Mouse (Mus musculus): Measurements from ENCODE around the gene Sec11a.

Sec11a gene

DNA sequence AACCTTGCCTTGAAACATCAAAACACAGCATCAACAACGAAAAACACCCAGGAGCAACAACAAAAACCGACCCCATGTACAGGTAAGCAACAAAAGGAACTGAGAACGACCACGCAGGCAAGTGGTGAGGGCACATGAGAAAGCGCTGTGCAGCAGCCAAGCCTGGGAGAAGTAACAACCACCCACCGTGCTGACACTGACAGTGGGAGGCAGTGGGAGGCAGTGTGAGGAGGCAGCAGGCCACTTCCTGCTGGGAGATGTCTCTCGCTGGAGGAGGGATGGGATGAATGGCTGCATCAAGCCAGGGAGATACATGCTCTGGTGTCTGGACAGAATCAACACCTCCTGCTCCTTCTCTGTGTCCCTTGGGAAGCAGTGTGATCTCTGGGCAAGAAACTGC lies 50.4 kb downstream of the Sec11a start:
- DNase-seq (ENCODE audit: low read depth), result no peak

DNA sequence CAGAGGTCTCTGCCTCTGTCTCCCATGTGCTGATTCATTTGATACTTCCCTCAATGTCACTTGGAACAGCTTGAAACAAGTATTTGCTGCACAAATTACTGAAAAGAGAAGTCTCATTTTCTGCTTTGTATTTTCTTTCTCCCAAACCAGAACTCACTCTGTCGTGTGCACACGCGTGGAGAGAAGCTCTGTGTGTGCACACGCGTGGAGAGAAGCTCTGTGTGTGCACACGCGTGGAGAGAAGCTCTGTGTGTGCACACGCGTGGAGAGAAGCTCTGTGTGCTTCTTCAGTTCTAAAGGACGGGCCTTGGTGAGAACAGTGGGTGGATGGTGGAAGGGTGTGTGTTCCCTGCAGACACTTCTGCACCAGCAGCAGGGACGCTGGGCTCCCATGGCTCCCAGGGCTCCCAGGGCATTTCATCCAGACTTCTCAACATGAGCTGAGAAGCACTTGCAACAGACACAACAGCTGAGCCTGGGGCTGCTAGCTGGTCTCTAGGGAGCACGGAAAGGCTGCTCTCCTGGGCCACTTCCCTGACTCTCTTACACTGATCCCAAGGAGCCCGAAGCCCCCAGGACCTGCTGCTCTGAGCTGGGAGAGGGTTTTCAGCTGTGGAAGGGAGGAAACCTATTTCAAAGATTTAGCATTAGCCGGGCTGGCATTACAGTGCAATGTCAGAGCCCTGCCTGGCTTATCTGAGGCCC lies 52.6 kb downstream of the Sec11a start:
- DNase-seq (ENCODE audit: low read depth), result no peak

DNA sequence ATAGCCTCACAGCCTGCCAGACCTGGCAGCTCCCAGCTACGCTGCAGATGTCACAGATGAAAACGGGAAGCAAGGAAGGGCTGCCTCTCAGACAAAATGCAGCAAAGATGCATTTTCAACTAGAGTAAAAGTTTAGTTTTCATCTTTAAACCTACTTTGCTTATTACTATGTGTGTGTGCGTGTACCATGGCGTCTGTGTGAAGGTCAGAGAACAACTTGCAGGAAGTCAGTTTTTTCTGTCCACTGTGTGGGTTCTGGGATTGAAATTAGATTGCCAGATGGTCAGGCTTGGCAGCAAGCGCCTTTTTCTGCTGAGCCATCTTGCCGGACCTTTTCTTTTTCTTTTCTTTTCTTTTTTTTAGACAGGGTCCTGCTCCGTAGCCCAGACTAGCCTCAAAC lies 53.4 kb downstream of the Sec11a start:
- DNase-seq (ENCODE audit: low read depth), result no peak

DNA sequence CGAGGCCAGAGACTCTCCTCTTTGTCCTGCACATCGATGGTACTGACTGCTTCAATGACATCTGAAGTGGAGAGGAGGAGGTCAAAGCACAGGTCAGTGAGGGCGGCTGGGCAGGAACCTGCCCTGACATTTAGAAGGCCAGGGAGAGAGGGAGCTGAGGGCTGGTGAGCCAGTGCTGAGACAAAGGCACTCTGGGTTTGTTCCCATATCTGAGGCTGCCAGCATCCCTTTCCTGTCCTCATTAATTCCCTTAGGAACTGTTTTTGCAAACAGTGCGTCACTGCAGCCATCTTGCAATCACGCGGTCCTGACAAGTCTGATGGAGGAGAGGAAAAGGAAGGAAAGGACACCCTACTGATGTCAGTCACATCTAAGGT lies 53.8 kb downstream of the Sec11a start:
- DNase-seq (ENCODE audit: low read depth), result no peak

DNA sequence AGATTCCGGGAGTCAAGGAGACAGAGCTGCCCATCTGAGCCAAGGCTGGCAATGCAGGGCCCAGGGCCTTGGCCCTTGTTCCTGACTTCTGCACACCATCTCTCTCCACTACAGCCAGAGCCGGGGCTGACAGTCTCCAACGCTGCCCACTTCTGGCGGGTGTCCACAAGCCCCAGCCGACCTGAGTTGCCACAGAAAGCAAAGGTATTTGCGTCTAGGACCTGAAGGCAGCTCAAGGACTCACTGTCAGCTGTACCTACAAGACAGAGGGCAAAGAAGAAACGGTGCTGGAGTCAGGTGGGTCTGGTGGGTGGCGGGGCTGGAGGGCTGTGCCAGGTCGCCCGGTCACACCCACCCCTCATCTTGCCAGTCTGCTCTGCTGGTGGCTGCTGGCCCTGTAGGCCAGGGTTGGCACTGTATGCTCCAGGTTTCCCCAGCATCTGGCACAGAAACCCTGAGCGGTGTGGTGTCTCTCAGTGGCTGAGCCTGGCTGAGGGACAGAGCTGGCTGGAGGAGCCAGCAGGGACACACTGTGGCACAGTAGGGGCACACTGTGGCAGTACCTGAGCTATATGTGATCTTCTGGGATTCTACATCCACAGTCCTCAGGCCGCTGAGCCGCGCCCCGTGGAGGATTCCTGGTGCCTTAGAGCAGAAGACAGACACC lies 54.4 kb downstream of the Sec11a start:
- DNase-seq (ENCODE audit: low read depth), result no peak

DNA sequence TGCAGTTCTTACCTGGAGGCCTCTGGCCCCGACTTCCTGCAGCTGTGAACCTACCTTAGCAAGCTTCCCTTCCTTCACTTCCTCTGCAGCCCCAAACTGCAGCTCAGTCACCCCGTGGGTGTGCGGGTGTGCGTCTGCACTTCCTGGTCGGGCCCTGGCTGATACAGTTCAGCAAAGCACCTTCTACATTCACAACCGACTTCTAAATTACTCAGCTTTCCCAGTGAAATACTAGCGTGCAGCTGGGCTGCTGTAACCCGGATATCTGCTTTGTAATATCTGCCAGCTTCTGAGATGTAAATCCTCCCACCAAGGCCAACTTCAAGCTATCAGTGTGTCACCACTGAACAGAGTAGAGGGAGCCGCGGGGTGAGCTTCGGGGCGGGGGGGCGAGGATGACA lies 57.7 kb downstream of the Sec11a start:
- no peak for DNase-seq (ENCODE audit: low read depth)

DNA sequence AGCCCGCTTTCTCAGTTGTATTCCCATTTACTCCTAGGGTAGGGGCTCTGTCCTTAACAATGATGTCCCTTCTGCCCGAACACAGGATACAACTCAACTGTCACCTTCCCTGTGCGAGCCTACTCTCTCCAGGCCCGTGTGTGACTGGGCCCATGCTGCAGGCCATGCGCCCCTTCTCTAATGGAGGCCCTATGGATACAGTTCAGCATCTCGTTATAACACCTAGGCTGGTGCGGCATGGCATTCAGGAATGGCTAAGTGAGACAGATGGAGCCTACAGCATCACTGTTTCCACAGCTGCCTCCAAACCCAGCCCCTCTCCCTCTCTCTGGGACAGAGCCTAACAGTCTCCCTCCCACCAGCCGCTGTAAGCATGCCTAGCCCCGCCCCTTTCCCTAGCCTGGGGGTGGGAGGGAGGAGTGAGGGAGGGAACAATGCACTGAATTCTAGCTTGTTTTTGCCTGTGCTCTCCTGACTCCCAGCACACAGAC lies 58.5 kb downstream of the Sec11a start:
- no peak for DNase-seq (ENCODE audit: low read depth)

DNA sequence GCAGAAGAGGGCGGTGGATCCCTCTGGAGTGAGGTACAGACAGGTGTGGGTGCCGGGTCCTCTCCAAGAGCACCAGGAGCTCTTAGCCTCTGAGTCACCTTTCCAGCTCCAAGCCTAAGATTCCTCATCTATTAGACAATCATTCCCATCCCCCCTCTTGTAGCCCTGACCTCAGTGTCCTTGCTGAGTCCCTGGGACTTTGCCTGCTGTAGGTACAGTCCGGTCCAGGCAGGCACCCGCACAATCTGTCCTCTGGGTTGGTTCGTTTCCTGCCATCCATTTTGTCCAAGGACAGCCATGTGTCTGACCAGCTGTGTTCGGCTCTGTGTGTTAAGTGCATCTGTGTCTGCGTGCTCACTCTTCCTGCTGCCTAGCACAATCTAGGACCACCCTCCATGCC lies 59.0 kb downstream of the Sec11a start:
- DNase-seq (ENCODE audit: low read depth), result no peak

DNA sequence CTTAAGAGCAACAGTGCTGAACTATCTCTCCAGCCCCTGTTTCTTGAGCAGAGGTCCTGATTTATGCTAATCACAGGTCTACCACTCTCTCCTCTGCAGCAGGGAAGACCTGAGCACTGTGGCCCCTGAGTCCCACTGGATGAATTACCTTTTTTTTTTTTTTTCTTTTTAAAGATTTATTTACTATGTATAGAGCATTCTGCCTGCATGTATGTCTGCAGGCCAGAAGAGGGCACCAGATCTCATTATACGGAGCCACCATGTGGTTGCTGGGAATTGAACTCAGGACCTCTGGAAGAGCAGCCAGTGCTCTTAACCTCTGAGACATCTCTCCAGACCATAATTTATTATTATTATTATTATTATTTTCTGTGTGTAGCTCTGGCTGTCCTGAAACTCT lies 61.9 kb downstream of the Sec11a start:
- DNase-seq (ENCODE audit: low read depth), result no peak

DNA sequence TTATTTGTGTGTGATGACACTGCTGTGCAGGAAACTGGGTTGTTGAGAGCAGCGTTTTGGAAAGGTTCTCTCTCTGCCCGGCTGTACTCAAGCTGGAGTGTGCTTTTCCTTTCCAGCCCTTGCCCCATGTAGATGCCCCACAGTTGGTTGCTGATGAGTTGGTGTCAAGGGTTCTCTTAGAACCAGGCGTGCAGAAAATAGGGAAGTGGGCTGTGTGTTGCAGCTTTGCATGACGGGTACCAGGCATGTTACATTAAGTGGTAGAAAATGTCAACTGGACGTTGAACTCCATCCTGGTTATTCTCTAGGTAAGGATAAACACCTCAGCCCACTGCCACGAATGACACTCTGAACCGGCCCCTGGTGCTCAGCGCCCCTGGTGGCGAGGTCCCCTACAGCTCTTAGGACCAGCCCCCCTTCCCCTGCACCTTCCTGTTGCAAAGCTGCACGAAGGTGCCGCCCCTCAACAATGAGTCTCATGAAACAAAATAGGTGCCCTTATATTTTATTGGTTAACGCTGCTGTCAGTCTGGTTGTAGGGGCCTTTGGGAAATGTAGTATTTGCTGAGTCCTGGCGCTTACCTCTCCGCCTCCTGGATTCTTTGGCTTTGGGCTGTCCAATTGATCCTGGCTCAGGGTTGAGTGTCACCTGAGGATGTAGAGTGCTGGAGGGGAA lies 64.6 kb downstream of the Sec11a start:
- peak; percentile 73 for DNase-seq (ENCODE audit: low read depth)

DNA sequence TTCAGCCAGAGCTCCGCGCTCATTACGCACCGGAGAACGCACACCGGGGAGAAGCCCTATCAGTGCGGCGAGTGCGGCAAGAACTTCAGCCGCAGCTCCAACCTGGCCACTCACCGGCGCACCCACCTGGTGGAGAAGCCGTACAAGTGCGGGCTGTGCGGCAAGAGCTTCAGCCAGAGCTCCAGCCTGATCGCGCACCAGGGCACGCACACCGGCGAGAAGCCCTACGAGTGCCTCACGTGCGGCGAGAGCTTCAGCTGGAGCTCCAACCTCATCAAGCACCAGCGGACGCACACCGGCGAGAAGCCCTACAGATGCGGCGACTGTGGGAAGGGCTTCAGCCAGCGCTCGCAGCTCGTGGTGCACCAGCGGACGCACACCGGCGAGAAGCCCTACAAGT lies 71.9 kb downstream of the Sec11a start:
- no peak for DNase-seq (ENCODE audit: low read depth)

DNA sequence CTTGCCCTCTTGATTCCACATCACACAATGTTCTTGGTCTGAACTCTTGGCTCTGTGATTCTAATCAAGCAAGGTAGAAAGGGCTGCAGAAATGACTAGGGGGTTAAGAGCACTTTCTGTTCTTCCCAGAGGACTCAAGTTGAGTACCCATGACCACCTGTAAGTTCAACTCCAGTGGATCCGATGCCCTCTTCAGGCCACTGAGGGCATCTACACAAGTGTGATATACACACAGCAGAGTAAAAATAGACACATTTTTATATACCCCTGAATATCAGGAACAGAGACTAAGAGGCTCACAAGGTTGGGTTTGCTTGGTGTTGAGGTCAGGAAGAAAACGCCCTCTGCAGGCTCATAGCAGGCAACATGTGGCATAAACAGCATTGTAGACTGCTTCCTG lies 73.9 kb downstream of the Sec11a start:
- no peak for DNase-seq (ENCODE audit: low read depth)

DNA sequence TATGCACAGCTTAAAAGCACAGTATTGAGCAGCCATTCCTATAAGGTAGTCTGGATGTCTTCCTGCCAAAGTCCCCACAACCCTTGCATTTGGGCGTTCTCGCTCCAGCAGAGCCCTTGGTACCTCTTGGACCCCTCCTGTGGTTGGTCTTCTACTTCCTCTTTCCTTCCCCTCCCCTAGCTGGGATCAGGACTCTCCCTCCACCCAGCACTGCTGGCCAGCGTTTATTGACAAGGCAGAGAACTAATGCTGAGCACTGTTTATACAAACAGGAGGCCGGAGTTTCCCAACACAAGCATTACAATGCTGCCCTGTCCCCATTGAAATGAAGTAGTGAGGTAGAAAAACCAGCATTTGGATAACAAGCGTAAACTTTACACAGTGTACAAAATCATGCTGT lies 74.5 kb downstream of the Sec11a start:
- DNase-seq (ENCODE audit: low read depth), result no peak

DNA sequence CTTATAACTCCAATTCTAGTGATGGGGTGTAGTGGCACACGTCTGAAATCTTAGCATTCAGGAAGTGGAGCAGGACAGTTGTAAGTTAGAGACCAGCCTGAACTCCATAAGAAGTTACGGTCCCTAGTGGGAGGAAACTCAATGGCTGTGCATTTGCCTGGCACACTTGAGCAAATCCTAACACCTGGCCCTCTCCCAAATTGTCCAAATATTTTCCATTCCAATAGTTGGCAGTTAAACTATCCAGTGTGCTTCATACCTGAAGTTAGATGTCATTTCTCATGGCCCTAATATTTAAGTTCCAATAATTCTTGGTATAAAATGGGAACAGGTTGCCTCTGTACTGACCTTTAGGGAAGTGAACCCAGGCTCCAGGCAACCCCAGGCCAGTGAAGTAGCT lies 78.9 kb downstream of the Sec11a start:
- no peak for DNase-seq (ENCODE audit: low read depth)

DNA sequence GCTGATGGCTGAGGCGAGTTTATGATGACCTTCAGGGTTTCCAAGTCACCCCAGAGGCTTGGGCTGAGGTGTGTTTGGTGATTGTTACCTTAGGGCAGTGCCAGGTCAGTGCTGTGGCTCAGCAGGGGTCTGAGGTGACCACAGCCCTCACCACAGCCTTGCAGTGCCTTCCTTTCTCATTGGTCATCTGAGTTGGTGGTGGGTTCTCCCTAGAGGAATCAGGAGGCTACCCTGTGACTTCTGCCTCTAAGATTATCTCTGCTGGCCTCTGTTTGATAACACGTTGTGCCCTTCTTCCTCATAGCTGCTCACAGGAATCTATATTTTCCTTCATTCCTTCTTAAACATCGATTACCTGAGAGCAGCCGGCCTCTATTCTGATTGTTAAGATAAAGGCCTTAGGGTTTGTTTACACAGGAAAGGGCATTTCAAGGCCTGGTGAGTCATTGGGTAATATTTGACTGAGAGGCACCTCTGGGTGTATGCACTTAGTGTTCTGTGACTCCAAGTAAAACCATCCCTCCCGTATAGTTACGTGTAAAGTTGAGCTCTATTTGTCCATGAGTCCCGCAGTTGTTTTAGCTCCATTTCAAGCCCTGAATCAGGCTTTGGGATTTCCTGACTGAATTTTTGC lies 80.9 kb downstream of the Sec11a start:
- DNase-seq (ENCODE audit: low read depth), result no peak

DNA sequence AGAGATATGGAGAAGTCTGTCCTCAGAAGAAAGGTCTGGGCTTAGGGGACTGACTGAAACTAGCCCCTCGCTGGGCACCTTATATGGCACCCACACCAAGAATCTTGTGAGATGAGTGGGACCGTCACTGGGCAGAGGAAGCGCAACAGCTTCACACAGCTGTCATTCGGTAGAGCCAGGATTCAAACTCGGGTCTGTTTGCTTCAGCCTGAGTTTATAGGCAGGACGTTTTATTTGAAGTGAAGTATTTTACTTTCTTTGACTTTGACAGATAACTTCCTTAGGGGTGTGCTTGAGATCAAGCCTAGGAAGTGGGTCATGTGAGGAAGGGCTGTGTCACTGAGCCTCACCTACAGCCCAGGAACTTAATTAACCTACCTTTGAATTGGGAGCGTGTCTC lies 82.1 kb downstream of the Sec11a start:
- DNase-seq (ENCODE audit: low read depth), result no peak

DNA sequence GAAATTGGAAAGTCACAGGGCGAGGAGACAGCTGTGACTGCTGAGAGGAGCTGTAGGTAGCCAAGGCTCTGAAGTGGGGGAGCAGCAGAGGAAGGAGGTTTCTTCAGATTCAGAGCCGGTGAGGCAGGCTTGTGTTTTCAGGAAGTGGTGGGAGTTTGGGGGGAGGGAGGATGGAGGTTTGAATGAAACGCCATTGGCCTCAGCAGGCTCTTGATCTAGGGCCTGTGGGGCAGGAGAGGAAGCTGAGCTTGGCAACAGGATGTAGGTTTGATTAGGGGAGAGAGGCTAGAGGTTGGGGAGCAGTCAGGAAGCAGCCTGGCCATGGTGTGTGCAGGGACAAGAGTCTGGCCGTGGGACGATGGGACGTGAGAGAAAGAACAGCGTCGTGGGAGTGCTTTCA lies 82.7 kb downstream of the Sec11a start:
- DNase-seq (ENCODE audit: low read depth), result no peak

DNA sequence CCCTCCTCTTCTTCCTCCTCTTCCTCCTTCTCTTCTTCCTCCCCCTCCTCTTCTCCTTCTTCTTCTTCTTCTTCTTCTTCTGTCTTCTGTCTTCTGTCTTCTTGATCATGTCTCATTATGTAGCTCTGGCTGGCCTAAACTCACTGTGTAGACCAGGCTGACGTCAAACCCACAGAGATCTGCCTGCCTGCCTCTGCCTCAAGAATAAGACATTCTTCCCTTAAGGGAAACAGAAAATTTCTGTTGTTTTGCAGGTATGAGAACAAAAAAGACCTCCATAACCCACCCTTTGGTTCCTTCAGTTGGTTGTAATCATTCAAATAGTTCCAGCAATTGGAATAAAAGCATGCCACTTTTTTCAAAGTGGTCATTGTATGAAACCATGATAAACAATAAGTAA lies 83.4 kb downstream of the Sec11a start:
- DNase-seq (ENCODE audit: low read depth), result no peak

DNA sequence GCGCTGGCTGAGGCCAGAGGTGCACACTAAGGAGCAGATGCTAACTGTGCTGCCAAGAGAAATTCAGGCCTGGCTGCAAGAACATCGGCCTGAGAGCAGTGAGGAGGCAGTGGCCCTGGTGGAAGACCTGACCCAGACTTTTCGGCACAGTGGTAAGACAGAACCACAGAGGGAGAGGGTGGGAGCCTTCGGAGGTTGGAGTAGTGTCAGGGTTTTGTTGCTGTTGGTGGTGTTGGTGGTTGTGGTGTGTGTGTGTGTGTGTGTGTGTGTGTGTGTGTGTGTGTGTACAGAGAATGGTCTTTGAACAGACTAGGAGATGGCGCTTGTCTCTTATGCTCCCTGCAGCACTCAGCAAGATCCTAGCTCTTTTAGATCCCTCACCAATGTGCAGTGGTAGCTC lies 84.1 kb downstream of the Sec11a start:
- DNase-seq (ENCODE audit: low read depth), result no peak

DNA sequence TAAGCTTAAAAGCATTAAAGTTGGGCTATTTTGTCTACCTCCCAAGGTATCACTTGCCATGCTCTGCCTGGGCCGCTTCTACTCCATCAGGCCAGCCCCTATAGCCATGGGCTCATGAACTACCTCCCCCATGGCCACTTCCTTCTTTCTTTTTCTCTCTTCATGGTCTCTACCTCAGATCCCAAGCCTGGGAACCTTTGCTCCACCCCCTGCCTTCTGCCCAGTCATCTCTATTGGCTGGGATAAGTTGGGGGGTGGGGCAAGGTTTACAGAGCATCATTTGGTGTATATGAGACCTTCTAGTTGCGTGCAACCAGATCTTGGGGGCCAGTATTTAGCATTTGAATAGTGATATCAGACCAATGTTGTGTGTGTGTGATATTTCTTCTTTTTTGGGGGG lies 85.1 kb downstream of the Sec11a start:
- DNase-seq (ENCODE audit: low read depth), result no peak

DNA sequence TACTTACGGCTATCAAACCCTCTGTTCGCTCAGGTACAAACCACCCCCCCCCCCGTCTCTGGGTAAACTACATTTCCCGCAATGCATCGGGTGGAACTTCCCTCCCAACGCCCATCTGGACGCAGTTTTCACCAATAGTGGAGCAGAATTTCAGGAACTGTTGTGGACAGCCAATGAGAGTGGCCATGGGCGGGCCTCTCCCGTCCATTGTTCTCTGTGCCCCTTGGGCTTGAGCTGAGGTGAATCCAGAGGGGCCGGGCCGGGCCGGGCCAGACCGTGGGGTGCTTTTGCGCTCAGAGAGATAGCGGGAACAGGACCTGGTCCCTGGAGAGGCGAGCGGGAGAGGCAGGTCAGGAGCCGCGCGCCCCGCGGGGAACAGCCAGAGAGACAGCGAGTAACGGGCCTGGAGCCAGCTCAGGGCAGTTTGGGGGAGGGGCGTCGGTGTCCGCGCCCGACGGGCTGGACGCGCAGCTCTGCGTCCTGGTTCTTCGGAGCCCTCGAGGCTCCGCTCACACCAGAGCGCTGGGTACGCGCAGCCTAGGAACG lies 86.8 kb downstream of the Sec11a start, which contains the start of gene Zscan2:
Zscan2 (plus strand) TSS at position 192 of the 546 bp plus-strand sequence.
- peak; percentile 90 for DNase-seq (ENCODE audit: low read depth)

DNA sequence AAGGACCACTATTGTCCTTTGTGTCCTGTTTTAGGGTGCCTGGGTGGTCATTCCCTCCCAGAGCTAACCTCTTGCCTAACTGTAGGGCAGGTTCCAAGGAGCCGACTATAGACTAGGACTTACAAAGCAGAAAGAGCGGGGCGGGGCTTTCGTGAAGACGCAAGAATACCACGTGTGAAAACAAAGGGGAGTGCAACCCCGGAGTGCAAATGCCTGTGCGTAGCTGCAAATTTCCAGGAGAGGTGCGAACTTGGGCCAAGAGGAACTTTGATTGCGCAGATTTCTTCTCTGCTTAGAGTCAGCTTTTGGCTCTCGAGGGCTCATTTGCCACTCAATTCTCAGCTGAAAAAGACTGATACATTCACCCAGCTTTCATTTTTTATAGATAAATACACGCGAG lies 87.4 kb downstream of the Sec11a start:
- peak; percentile 74 for DNase-seq (ENCODE audit: low read depth)

DNA sequence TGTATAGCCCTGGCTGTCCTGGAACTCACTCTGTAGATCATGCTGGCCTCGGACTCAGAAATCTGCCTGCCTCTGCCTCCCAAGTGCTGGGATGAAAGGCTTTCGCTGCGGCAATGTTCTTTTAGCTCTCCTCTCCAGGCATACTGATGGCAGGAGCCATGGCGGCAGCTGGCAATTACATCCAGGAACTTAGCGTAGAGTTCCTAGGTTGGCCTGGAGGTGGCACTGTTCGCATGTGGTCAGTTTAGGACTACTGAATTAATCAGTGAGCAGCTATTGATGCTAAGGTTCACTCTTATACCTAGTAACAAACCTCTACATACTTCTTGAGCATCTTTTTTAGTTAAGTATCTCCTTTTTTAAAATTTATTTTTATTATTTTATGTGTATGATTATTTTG lies 90.4 kb downstream of the Sec11a start:
- DNase-seq (ENCODE audit: low read depth), result peak; percentile 60

All from c-Kit-positive CD71-positive TER-119-negative erythroid progenitor cells, embryonic 14.5 days (primary cell).